Mouse (Mus musculus): ENCODE data around the gene Gramd1a. TPM values are rescaled to one million over a fixed set of nuclear protein-coding genes. Genes with fewer than 3 reads are reported as not detected.

The Gramd1a gene
- total RNA-seq, 2 experiments from 2014 or later: 6.2 to 27.9 TPM

DNA sequence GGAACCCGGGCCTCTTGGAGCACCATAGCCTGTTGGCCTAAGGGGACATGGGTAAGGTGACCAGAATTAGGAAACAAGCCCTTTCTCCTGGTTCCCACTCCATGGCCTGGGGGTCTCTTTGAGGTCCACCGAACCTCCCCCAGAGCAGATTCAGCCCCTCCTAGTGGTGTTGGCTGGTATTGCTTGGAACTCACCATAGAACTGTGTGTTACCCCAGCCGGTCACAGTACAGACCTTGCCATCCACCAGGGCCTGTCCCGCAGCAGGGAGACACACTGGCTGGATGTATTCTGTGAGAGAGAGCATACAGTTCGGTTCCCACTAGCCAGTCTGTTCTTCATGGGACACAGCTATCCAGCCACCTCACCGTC, 56.1 kb downstream of the Gramd1a start:
- no peak for ATAC-seq (replicated peaks; ENCODE audit: low FRiP score, poor library complexity, severe bottlenecking)

DNA sequence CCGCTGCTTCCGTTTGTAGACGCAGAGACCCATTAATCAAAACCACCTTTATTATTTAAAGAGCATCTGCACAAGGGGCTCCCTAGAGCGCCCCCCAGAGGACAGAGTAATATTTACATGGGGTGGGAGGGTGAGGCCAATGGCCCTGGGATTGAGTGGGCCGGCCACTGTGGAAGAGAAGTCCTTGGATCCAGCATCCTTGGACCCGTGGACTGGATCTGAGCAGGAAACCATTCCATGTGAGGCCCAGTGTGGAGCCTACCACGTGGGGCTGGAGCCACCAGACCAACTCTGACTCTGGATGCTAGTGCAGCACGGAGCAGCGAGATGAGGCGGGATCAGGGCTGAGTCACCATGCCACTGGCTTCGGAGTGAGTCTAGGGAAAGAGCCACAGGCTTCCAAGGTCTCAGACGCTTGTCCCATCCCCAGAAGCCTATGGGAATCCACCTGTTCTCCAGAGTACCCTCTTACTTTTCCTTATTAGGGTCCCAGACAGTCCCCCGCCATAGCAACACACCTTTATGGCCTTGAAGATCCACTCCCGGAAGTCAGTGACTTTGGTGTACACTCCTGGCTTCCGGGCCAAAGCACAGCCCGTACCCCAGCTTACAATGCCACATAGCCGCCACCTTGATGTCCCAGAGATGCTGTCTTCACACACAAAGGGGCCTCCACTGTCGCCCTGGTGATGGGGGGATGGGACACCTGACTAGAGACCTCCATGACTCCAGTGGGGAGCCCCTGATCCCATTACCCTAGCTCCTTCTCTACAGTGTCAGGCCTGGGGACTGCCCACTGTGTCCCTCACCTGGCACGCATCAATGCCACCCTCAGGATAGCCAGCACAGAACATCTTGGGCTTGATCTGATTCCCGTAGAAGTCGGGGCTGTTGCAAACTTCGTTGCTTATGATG, 56.7 kb downstream of the Gramd1a start:
- ATAC-seq (replicated peaks; ENCODE audit: low FRiP score, poor library complexity, severe bottlenecking): no peak

DNA sequence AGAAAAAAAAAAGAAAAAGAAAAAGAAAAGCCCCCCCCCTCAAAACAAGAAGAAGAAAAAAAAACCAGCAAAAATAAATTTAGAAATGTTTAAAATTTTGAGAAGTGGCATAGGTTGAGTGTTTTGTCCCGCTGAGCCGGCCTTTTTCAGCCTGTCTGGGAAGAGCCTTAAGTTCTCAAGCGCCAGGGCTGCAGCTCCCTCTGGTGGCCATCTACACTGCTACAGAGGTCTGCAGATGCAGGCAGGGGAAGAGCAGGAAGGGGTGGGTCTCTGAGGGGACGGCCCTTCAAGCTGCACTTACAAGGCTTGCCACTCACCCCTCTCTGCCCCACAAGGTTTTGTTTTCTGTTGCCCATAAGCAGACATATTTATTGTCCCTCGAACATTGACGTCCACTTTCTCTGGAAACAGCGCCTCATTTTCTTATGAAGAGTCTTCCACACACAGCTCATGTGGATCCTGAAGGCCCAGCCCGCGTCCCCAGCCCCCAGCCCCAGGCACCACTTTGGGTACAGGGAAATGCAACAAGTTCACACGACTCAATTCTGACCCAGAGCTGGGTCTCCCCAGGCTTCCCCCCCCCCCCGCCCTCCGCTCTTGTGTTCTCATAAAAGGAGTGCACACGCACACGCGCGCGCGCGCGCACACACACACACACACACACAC, 58.0 kb downstream of the Gramd1a start:
- ATAC-seq (replicated peaks; ENCODE audit: low FRiP score, poor library complexity, severe bottlenecking): no peak; the same call in 1 of the 2 replicates

DNA sequence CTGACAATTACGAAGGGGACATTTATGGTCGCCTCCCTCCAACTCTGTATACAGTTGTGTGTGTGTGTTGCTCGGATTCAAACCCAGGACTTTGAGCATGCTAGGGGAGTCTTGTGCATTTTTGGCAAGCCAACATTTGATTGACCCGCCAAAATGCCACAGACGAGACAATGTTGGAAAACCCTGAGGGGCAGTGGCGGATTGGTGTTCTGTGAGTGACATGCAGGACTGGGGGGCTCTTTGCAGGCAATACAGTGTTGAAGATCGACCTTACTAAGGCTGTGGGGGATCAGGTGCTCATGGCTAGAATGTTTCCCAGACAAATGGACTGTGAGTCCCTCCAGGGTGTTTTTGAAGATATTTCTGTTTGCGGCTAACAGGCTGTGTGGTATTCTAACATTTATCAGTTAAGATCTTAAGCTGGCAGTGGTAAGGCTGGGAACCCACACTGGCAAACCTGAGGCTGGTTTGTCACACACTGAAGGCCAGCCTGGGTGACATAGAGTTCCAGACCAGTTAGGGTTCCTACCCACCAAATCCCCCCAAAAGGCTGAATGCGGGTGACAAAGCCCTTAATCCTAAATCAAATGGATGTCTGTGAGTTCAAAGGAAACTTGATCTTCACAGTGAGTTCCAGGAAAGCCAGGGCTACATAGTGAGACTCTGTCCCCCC, 58.7 kb downstream of the Gramd1a start:
- no peak for ATAC-seq (replicated peaks; ENCODE audit: low FRiP score, poor library complexity, severe bottlenecking)

DNA sequence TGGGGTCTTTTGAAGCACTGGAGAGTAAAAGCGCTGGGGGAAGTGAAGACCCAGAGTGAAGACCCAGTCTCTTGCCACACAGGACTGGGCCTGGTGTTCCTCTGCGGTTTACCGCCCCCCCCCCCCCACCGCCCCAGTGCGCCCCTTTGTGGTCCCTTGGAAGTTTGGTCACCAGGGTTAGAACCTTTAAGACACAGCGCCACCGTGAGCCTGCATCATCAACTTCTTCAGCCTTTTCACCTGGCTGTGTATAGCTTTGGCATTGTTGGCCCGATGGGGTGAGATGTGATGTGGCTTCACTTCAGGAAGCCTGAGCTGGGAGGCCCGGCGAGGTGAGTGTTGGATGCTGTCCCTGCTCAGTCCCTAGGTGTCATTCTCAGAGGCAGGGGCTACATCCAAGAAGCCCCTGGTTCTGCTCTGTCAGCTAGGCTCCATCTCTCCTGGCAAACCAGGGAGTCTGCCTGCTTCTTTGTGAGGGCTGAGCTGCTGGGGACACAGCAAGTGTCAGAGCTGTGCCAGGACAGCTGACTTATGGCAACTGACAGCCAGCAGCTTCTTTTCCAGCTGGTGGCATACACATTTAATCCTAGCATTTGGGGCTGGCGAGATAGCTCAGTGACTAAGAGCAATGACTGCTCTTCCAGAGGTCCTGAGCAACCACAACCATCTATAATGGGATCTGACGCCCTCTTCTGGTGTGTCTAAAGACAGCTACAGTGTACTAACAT, 60.8 kb downstream of the Gramd1a start:
- ATAC-seq (replicated peaks; ENCODE audit: low FRiP score, poor library complexity, severe bottlenecking): no peak

DNA sequence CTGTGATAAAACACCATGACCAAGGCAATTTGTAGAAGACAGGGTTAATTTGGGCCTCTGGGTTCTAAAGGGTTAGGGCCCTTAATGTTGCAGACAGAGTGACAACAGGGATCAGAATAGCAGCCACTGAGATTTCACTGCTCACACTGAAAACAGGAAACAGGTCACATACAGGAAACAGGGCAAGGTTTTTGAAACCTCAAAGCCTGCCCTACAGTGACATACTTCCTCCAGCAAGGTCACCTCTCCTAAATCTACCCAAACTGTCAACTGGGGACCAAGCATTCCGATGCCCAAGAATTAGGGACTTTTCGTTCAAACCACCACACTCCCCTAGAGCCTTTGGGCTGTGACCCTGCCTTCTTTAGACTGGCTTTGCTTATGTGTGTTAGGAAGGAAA, 66.0 kb downstream of the Gramd1a start:
- no peak for ATAC-seq (replicated peaks; ENCODE audit: low FRiP score, poor library complexity, severe bottlenecking)

DNA sequence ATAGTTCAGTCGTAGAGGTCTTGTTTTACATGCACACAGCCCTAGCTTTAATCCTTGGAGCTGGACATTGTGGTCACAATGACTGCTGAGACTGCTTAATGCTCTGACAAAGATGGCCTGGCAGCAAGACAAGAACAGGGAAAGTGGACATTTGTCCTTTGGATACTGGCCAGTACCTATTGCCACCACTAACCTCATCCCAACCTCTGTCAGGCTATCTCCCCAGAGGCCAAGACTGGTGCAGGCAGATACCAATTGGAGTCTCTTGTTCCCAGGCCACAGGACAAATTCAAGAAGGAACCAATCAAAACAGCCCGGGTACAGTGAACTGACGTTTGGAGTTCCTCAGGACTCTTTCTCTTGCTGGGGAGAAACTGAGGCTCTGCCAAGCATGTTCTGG, 67.5 kb downstream of the Gramd1a start:
- ATAC-seq (replicated peaks; ENCODE audit: low FRiP score, poor library complexity, severe bottlenecking): no peak

DNA sequence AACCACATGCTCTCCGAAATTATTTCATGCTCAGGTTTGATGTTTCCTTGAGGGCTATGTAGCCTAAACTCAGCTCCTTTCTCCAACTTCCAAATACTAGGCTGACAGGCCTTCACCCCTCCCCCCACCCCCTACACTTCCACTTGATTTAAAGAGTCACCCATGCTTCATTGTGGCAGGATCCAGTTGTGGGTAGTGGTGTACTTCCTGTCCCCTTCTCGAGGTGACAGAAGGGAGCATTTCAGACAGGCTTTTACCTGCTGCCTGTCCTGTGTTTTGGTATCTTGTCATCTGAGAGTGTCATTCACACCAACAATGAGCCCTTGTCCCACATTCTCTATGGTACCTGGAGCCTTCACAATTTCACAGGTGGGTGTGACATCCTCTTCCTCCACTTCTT, 68.4 kb downstream of the Gramd1a start:
- ATAC-seq (replicated peaks; ENCODE audit: low FRiP score, poor library complexity, severe bottlenecking): no peak

DNA sequence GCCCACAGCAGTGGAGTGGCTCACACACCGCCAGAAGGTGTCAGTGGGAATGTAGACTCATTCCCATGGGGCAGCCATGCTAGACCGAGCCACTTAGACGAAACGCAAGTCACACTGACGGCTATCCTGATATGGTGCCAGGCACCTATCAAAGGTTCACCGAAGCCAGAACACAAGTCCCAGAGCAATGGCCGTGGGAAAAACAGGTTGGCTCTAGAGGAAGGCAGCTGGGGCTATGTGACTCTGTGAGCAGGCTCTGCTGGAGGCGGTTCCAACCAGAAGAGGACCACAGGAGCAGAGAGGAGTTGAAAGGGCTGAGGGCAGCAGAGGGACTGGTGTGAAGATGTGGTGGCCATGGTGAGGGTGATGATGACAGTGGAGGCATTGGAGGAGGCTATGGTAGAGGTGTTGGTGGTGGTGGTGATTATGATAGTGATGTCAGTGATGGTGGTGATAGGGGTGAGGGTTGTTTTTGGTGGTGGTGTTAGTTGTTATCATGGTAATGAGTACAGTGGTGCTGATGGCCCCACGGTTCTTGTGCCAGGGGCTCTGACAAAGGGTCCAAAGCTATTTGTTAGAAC, 69.4 kb downstream of the Gramd1a start:
- ATAC-seq (replicated peaks; ENCODE audit: low FRiP score, poor library complexity, severe bottlenecking): no peak

DNA sequence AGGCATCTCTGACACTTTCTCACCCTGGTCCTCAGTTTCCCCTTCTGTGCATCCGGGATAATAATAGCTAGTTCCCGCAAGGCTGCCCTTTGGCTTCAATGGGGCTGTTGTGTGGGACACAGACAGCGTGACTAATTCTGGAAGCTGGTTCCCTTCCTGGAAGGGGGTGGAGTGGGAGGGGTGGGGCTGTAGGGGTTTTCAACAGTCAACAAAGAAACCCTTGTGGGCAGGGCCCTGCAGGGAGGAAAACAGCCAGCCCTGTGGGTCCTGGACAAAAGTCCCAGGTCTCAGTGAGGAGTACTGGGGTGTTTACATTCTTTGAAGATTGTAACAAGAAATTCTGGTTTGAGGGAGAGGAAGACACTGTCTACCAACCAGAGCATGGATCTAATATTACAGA, 70.5 kb downstream of the Gramd1a start:
- no peak for ATAC-seq (replicated peaks; ENCODE audit: low FRiP score, poor library complexity, severe bottlenecking)

DNA sequence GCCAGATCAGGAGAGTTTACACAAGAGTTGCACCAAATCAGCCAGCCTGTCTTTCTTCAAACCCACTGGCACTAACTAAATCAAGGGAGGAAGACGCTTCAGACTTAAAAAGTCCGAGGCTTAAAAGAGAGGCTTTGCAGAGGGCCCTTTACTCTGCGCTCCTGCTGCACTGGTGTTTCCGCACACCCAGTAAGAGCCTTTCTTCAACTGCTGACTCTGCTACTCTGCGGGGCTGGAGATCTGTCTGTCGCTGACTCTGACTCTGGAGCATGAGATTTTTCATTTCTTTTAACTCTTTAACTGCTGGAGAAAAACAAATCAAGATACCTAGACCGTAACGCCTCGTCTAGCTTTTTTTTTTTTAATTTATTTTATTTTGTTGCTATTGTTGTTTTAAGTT, 71.6 kb downstream of the Gramd1a start:
- no peak for ATAC-seq (replicated peaks; ENCODE audit: low FRiP score, poor library complexity, severe bottlenecking)

DNA sequence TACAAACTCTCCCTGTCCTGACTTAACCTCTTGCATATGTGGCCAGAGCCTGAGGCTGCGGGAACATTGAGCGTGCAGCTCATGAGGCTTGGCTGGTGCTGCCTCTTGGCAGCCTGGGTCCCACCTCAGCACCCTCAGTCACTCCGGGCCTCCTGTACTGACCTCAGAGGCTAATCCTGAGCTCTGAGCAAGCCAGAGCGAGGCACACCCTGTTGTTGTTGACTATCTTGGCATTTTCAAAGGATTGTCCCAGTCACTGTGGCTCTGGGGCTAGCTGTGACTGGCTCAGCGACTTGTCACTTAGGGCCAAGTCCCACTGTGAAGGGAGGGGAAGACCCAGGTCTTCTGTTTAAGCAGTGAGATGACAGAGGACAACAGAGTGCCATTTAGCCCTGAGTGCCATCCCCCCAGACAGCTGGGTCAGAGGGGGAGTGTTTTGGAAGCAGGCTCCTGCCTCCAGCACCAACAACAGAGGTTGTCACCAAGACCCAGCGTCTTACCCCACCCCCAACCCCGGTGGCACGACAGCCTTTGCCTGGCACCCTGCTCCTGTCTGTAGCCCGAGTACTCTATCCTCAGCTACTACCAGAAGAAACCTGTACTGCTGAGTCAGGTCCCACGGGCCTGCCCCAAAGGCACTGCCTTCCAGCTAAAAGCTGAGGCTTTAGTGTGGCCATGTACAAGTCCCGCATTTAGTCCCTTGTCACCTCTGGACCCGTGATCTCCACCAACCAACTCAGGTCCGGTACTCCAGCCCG, 72.7 kb downstream of the Gramd1a start:
- no peak for ATAC-seq (replicated peaks; ENCODE audit: low FRiP score, poor library complexity, severe bottlenecking)

DNA sequence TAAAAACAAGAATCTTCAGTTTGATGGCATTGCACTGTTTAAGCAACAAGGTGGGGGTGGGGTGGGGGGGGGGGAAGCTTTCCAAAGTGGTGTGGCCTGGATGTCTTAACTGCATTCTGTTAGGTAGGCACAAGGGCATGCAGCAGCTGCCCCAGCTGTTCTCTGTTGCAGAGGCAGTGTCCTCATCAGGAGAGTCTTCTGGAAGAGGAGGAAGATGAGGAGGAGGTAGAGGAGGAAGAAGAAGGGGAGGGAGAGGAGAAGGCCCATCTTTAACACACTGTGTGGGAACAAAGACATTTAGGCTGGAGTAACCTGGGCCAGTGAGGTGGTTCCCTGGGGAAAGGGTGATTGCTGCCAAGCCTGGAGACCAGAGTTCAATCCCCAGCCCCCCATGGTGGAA, 73.6 kb downstream of the Gramd1a start:
- ATAC-seq (replicated peaks; ENCODE audit: low FRiP score, poor library complexity, severe bottlenecking): no peak

DNA sequence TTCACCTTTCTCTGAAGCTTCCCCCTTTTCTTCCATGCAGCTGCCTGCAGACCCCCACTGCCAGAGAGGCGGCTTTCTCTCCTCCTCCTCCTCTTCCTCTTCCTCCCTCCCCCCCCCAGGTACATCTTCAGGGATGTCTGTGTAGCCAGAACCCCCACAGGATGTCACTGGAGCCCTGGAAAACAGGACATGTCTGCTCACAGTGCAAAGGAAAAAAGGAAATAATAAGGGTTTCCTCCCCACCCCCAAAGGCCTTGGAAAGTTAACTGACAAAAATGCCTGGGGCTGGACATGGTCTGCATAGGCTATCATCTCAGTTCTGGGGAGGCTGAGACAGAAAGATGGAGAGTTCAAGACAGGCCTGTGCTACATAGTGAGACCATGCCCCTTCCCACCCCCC, 74.6 kb downstream of the Gramd1a start:
- ATAC-seq (replicated peaks; ENCODE audit: low FRiP score, poor library complexity, severe bottlenecking): no peak

DNA sequence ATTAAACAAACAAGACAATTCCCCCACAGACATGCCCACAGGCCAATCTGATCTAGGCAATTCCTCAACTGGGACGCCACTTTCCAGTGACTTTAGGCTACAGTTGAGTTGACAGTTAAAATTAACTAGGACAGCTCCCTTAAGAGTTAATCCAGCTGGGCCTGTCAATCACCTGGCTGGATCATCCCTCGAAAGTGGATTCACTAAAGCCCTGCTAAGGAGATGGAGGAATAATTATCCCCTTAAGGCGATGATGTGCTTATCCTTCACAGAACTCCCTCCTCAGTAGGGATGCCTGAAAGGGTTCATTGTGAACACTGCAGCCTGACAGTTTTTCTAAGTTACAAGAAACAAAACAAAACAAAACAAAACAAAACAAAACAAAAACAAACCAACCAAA, 75.1 kb downstream of the Gramd1a start:
- no peak for ATAC-seq (replicated peaks; ENCODE audit: low FRiP score, poor library complexity, severe bottlenecking)
